Mouse (Mus musculus) 416B (cell line): ENCODE measurements around the gene Gcc1.
A peak's percentile ranks its signal among the peaks of the same experiment; 100 is the strongest.

ENCODE experiments used
- DNase-seq: peaks from one replicate; pipeline ENCODE4 v3.0.0; 2011; ENCODE audit warnings: low read depth

Gene Gcc1

GRCm38 (mm10) chr6:28428290-28428689 lies at the start of gene Gcc1:
TSS of gene Gcc1 (minus strand) at chr6:28428390.
- DNase-seq = no peak

- no peak for DNase-seq
Observed at GRCm38 (mm10) chr6:28474839-28475238, 46.6 kb upstream of the Gcc1 start, which contains the start of gene Snd1. TSS of gene Snd1 (plus strand) at chr6:28475139.

- no peak for DNase-seq
Observed at GRCm38 (mm10) chr6:28474211-28474610, 46.0 kb upstream of the Gcc1 start.

GRCm38 (mm10) chr6:28471284-28472035 lies 43.3 kb upstream of the Gcc1 start:
- no peak for DNase-seq

- peak; percentile 69 for DNase-seq
Observed at GRCm38 (mm10) chr6:28470621-28471020, 42.4 kb upstream of the Gcc1 start.

- DNase-seq = no peak
Observed at GRCm38 (mm10) chr6:28470017-28470602, 41.9 kb upstream of the Gcc1 start.

- no peak for DNase-seq
Observed at GRCm38 (mm10) chr6:28464630-28465029, 36.4 kb upstream of the Gcc1 start.

GRCm38 (mm10) chr6:28460534-28460933 lies 32.3 kb upstream of the Gcc1 start:
- peak; percentile 31 for DNase-seq

- DNase-seq = no peak
Observed at GRCm38 (mm10) chr6:28459221-28459668, 31.1 kb upstream of the Gcc1 start.

- no peak for DNase-seq
Observed at GRCm38 (mm10) chr6:28450977-28451376, 22.8 kb upstream of the Gcc1 start.

GRCm38 (mm10) chr6:28450481-28450880 lies 22.3 kb upstream of the Gcc1 start:
- DNase-seq = no peak

GRCm38 (mm10) chr6:28449253-28449652 lies 21.1 kb upstream of the Gcc1 start, which contains the start of gene Pax4:
TSS of gene Pax4 (minus strand) at chr6:28449353.
- DNase-seq = no peak

- DNase-seq = no peak
Observed at GRCm38 (mm10) chr6:28447937-28448336, 19.7 kb upstream of the Gcc1 start.

GRCm38 (mm10) chr6:28431538-28431855 lies 3.3 kb upstream of the Gcc1 start:
- DNase-seq = no peak

GRCm38 (mm10) chr6:28430795-28431537 lies 2.8 kb upstream of the Gcc1 start:
- DNase-seq = no peak

- DNase-seq = no peak
Observed at GRCm38 (mm10) chr6:28429870-28430269, 1.7 kb upstream of the Gcc1 start.

- DNase-seq = peak; percentile 10
Observed at GRCm38 (mm10) chr6:28427096-28427839, 922 bp downstream of the Gcc1 start, which contains the start of gene Fscn3. TSS of gene Fscn3 (plus strand) at chr6:28427789.

- DNase-seq = no peak
Observed at GRCm38 (mm10) chr6:28425019-28425418, 3.2 kb downstream of the Gcc1 start.

GRCm38 (mm10) chr6:28423767-28424695 lies 4.2 kb downstream of the Gcc1 start:
- peak; percentile 61 for DNase-seq

GRCm38 (mm10) chr6:28423313-28423712 lies 4.9 kb downstream of the Gcc1 start, which contains the start of gene Arf5:
TSS of gene Arf5 (plus strand) at chr6:28423560.
- peak; percentile 83 for DNase-seq
